Mouse (Mus musculus): ENCODE results near the gene Slc16a6.

GRCm38 (mm10) chr11:109421205-109421604 lies 52.2 kb downstream of the Slc16a6 start:
- TF ChIP-seq CTCF (IDR thresholded peaks at IDR 0.05; ENCODE audit: extremely low read depth, insufficient read depth, low read length) = no peak
- TF ChIP-seq POLR2A (IDR thresholded peaks at IDR 0.05; ENCODE audit: extremely low read depth, insufficient read depth, low read length) = no peak

Measured in cortical plate, adult 2 months (tissue).